Mouse (Mus musculus) adrenal gland, postnatal 25 days (tissue): ENCODE data around the gene Celf2. TPM values are rescaled to one million over a fixed set of nuclear protein-coding genes. Genes with fewer than 3 reads are reported as not detected.
"Not testable (repeated sequence)": the region's sequence is repeated elsewhere in the genome, so short reads cannot be mapped to it uniquely, and the experiment has no call there.

Experiments
- DNase-seq: peaks from one replicate; pipeline ENCODE4 v3.0.0; 2021; ENCODE audit warnings: mixed read lengths
- total RNA-seq: library from RNA; stranded (reverse); gene quantifications from 2 replicates; pipeline ENCODE4 v1.2.3, GENCODE M21; 2021

The Celf2 gene
- total RNA-seq, 1 experiment from 2014 or later, result 34.5 TPM

DNA sequence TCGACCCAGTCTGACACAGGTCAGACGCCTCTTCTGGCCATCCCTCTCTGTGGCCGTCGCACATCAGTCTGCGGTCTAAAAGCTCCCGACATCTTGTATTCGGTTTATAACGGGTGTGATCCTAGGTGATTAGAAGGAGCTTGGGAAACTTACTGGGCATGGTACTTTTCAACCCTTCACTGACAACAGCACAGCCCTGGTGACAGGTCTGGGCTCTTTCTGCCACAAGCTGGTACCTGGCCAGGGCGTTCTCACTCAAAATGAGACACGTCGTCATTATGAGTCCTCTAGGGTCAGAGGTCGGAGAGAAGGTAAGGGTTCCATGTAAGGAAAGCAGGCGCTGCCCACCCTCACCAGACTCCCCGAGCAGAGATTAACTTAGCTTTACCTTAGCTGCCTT lies 915.6 kb downstream of the Celf2 start:
- DNase-seq, result no peak

DNA sequence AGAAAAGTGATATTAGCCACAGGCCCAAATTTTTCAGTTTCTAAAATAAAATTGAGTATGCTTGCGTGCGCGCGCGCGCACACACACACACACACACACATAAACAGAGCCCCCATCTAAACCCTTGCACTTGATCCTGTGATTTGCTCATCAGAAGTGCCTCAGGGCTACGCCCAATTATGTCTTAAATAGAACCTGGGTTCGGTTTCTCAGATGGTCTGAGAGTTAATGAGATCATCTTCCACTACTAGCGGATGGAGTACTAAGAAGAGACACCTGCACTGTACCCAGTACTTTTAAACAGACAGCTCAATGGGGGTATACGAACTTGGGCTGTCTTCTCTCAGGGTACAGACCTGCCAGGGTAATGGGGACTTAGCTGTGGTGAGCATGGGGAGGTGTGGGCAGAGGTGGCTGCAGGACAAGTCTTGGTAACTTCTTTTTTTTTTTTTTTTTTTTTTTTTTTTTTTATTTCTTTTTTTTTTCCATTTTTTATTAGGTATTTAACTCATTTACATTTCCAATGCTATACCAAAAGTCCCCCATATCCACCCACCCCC lies 923.2 kb downstream of the Celf2 start:
- DNase-seq, result no peak

GRCm38 (mm10) chr2:6585069-6585754 lies 924.2 kb downstream of the Celf2 start:
- DNase-seq, result no peak

DNA sequence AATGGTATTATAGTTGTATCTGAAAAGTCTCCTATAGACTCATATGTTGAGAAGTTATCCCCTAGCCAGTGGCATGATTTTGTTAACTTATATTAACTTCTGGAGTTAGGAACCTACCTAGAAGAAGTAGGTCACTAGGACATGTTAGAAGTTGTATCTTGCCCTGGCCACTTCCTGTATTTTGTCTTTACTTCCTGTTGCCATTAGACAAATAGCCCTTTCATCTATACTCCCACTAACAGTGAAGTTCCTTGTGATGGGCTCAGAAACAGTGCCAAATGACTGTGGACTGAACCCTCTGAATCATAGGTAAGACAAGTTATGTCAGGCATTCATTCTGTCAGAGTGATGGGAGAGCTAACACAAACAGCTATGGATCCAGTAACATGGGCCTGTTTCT lies 926.7 kb downstream of the Celf2 start:
- DNase-seq, result no peak

DNA sequence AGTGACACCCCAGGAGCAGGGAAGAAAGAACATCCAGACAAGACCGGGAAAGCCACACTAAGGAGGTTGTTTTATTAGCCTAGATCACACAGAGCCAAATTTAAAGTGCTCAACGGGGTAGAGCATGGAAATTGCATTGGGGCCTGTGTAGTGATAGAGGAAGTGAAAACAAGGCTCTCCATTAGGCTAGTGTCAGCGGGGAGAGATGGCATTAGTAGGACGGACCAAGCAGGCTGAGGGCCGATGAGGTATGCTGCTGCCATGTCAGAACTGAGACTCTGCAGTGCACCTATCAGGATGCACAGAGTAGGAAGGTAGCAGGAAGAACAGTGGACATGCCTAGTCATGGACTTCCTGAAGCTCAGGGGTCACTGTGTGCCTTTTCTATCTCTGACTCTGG lies 929.3 kb downstream of the Celf2 start:
- no peak for DNase-seq

GRCm38 (mm10) chr2:6575316-6575715 lies 934.0 kb downstream of the Celf2 start:
- not testable (repeated sequence) for DNase-seq

GRCm38 (mm10) chr2:6573640-6574039 lies 935.7 kb downstream of the Celf2 start:
- DNase-seq, result no peak

GRCm38 (mm10) chr2:6572976-6573375 lies 936.4 kb downstream of the Celf2 start:
- no peak for DNase-seq

GRCm38 (mm10) chr2:6569040-6569542 lies 940.3 kb downstream of the Celf2 start:
- no peak for DNase-seq

DNA sequence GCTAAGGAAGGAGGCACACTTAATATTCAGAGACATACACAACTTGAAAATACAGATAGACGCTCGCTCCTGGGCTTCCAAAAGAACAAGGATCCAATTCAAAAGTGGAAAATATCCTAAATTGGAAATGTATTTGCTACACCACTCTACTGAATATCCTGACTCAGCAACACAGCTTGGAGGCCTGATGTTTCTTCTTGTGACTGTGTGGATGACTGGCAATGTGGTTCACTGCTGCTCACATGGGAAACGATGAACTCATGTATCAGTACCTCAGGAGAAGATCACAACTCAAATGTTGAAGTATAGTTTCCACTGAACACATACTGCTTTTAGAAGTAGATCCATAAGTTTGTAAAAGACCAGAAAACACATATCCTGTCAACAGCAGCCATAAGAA lies 944.2 kb downstream of the Celf2 start:
- DNase-seq, result no peak

DNA sequence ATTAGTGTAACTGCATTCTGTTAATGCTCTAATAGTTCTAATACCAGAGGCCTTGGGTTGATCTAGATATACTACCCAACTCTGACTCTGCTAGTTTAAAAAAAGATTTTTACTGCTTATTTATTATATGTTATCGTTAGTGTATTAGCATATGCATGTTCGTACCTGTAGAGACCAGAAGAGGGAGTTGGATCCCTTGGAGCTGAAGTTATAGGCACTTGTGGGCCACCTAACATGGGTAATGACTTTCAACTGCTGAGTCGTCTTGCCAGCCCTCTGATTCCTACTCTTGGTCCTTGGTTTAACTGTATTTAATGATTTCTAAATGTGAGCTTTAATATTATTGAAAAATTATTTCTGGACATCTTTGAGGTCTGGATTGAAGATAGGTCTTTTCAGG lies 948.0 kb downstream of the Celf2 start:
- no peak for DNase-seq

GRCm38 (mm10) chr2:6560802-6561201 lies 948.6 kb downstream of the Celf2 start:
- no peak for DNase-seq

GRCm38 (mm10) chr2:6559581-6559980 lies 949.8 kb downstream of the Celf2 start:
- DNase-seq, result no peak

DNA sequence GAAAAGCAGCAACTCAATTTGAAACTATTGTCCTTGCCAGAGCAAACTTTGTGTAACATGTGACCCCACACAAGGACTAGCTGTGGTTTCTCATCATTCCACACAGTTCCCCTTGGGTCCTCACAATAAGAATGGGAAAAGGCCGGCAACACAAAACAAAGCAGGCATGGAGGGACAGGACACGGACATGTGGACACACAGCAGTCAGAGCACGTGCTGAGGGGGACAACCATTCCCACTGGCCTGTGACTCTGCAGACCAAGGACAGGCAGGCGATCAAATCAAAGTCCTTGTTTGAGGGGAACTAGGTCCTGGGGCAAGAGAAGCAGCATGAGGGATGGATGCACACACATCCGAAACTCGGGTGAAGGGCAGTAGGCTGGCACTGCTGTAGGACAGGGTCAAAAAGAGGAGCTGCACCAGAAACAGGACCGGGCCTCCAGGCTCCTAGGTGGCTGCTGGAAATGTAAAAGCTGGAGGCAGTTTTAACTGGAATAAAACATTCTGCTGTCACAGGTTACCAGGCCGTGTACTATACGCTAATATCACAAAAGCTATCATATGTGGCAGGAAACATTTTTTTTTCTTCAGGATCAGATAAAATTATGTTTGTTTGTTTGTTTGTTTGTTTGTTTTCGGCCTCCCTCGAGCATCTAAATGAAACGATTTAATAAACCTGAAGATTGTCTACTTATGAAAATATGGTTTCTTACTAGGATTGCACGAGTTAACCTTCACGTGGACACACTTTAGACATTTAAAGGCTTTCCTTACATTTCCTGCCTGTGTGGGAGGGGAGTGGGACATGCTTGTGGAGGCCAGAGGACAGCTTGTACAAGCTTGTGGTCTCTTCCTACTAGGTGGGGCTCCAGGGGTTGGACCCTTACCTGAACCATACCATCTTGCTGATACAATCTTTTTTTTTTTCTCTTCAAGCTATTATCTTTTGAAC lies 950.8 kb downstream of the Celf2 start:
- DNase-seq, result no peak

GRCm38 (mm10) chr2:6557749-6558148 lies 951.6 kb downstream of the Celf2 start:
- no peak for DNase-seq

DNA sequence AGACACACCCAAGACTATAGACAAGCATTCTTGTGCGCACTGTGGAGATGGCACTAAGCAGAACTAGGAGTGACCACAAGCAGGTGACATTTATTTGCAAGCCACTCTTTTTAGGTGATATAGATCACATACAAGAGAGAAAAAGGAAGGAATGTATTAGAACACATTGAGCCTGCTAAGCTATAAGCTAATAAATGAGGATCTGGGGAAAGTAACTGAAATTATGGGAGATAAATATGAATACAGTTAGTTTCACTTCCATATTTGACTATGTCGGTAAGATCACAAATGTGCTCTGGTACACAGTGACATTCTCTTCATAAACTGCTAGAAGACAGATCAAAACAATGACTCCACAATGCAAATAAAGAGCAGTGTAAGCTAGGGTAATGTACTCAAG lies 952.5 kb downstream of the Celf2 start:
- no peak for DNase-seq

GRCm38 (mm10) chr2:6553656-6554055 lies 955.7 kb downstream of the Celf2 start:
- DNase-seq, result no peak

DNA sequence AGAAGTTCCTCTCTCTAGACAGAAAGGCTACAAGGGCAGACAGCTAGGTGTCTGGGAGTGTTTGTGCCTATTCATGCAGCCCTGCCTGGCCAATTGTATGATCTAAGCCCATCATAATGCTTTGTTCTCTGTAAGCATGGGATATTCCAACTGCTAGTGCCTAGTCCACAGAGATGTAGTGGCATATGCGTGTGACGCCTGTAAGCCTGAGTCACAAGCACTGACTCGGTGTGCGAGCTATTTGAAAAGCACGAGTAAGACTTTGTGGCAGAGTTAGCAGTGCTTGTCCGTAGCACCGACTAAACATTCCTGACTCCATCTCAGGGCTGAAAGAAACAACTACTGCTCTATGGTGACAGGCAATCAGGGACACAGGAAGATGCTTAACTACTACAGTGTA lies 960.1 kb downstream of the Celf2 start:
- DNase-seq, result no peak

DNA sequence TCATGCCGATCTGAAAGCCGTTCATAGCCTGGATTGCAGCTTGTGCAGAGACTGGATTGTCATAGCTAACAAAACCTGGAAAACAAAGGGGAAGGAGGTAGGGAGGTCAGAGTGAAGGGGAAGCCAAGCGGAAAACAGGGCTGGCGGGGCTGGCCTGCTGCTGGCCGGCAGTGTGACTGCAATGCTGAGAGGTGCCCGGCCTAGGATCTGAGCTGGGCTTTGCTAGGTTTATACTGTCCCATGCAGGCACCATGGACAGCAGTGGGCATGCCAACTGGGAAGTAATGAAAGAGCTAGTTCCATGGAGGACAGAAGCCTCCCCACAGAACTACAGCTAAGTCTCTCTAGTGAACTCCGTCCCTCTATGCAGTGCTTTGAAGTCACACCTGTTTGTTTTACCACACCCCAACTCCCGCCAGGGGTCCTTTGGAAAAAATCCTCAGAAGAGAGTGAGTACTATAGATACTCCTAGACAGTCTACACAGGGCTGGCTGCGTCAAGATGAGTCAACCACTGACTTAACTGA lies 962.2 kb downstream of the Celf2 start:
- peak; percentile 8 for DNase-seq

GRCm38 (mm10) chr2:6546462-6547138 lies 962.8 kb downstream of the Celf2 start:
- DNase-seq, result no peak

- DNase-seq, result peak; percentile 44
These were observed 964.0 kb downstream of the Celf2 start for GRCm38 (mm10) chr2:6545127-6545931.
